Mouse (Mus musculus) liver, adult 2 months (tissue): ENCODE results near the gene Gm7849.
"Not testable (repeated sequence)": the region's sequence is repeated elsewhere in the genome, so short reads cannot be mapped to it uniquely, and the experiment has no call there.

Experiments
- CTCF ChIP-seq: fragments of 200-500 bp; IDR thresholded peaks from 2 replicates; pipeline ENCODE4 v1.5.1; 2011; ENCODE audit warnings: low read depth, low read length, control low read depth
- POLR2A ChIP-seq: fragments of 200-500 bp; IDR thresholded peaks from 2 replicates; pipeline ENCODE4 v1.6.1; 2011; ENCODE audit warnings: low read length, control low read depth; ENCODE audit not compliant: insufficient read depth; ENCODE audit errors: extremely low read depth

DNA sequence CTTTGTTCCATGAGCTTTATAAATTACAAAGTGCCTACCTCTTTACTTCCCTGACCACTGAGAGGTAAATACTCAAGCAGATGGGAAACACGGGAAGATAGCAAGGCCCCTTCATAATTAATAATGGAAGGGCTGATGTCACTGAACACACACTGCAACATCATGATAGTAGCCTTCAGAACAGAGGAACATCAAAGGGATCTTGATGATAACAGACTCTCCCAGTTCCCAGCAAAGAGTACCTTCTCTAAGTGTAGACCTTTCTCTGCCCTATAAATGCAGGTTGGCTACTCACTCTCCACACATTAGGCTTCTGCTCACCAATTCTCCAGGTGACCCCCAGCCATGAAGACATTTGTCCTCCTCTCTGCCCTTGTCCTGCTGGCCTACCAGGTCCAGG is 29.2 kb downstream of the Gm7849 start, which contains the start of gene Defa36:
- TF ChIP-seq POLR2A, CTCF: not testable (repeated sequence)
